Mouse (Mus musculus) R1 (cell line): Measurements from ENCODE around the gene Sema4g.
A peak's percentile ranks its signal among the peaks of the same experiment; 100 is the strongest.
"Not testable (repeated sequence)": the region's sequence is repeated elsewhere in the genome, so short reads cannot be mapped to it uniquely, and the experiment has no call there.

Experiments
- DNase-seq: peaks from one replicate; pipeline ENCODE4 v3.0.0-alpha.2; 2018; ENCODE audit warnings: low read depth, low spot score

Gene Sema4g

DNA sequence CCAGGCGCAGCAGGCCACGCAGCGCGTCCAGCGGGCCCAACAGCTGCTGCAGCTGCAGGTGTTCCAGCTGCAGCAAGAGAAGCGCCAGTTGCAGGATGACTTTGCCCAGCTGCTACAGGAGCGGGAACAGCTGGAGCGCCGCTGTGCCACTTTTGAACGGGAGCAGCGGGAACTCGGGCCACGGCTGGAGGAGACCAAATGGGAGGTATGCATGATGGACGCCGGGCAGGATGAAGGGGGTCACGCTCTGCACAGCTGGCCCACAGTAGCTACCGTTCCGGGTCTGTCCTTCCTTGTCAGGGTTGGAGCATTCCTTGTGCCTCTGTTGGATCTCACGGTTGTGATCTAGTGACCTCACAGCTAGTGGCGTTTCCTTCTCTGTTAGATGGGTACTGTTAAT lies 35.9 kb downstream of the Sema4g start:
- no peak for DNase-seq

DNA sequence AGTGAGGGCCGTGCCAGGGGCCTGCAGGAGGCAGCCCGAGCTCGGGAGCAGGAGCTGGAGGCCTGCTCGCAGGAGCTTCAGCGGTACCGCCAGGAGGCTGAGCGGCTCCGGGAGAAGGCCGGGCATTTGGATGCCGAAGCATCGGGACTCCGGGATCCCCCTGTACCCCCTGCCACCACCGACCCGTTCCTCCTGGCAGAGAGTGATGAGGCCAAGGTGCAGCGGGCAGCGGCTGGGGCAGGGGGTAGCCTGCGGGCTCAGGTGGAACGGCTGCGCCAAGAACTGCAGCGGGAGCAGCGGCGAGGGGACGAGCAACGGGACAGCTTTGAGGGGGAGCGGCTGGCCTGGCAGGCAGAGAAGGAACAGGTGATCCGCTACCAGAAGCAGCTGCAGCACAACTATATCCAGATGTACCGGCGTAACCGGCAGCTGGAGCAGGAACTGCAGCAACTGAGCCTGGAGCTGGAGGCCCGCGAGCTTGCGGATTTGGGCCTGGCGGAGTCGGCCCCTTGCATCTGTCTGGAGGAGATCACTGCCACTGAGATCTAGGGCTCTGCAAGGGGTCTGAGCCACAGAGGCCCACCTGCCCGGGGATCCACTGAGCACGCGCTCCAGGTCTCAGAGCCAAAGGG lies 37.2 kb downstream of the Sema4g start:
- no peak for DNase-seq

DNA sequence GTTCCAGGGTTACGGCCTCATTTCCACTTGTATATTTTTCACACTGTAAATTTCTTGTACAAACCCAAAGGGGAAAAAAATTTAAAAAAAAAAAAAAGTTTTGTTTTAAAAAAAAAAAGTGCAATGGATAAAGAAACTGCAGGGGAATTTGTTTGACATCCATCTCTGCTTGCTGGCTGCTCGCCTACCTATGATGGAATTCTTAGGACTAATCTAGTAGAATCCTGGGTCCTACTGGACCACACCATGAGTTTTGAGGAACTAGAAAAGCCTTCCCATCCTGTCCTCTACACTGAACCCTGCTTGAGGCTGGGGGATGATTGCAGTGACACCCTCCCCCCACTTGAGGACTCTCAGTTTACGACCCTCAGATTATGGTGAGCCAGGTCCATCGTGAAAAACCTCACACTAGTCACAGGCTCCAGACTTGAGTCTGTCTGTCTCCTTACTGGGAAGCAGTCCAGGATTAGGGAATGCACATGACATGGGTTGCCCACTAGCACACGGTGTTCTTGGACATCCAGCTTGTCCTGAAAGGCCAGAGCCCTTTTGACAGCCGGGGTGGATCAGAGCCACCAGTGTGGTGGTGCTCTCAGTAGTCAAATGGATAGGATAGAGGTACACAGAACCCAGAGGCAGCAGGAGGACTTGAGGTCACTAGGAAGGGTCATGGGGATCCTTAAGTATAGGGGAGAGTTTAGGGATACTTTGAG lies 38.2 kb downstream of the Sema4g start:
- no peak for DNase-seq

DNA sequence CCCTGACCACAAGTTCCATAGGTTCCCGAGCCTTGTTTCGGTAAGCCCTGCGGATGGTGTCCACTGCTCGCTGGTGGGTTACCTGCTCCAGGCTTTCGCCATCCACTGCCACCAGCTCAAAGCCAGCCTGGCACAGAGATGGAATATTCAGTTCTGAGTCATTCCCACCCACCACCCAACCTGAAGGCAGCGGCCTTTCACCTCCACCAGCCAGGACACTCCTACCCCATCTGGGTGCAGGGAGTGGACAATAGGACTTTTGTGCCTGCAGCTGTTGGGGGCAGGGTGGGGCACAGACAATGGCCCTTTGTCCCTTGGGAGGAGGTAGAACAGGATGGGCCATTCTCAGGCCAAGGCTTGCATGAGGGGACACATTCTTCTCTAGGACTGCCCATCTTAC lies 38.9 kb downstream of the Sema4g start:
- no peak for DNase-seq

DNA sequence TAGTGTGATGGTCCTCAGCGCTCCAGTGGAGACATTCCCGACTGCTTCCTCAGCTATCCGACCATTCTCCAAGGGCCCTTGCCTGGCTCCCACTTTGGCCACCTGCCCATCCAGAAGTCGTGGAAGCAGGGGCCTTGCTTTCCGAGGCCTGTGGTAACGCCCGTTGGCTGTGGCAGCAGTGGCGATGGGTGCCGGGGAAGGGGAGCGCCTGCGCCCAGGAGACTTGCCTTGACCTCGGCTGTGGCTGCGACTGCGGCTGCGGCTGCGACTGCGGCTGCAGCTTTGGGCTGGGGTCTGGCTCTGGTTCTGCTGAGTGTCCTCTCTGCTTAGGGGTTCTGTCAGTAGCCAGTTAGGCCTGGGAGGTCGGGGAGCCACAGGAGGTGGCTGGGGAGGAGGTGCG lies 39.8 kb downstream of the Sema4g start:
- DNase-seq, result no peak

DNA sequence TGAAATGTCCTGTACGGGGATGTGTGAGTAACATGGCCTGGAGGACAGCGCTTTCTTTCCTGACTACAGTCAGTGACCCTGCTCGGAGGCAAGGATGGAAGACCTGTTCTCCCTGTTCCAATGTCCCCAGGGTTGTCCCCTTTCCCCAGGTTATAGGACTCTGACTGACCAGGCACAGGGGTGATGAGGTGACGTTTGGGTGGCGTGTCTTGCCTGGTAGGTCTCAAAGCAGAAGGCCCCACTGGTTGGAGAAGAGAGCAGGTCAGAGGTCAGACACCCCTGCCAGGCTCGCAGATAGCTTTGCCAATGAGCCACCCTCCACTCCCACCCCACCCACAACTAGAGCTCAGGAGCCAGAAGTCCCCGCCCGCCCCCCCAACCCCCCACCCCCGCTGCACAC lies 40.7 kb downstream of the Sema4g start:
- DNase-seq, result no peak

DNA sequence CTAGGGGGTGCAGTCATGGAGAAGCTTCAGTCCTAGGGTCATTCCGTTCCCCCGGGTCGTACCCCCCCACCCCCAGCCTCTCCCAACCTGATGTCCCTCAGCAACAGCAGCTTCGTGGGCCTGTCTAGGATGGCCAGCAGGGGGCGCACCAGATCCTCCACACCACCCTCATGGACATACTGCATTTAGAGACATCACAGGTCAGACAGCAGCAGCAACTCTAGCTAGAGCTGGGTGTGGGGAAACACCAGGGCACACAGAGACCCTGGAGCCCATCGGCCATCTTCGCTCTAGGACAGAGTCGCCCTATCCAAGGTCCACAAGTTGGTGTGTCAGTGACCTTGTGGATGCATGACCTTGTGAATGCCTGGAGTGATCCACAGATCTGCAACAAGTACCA lies 41.2 kb downstream of the Sema4g start:
- DNase-seq, result peak; percentile 76

DNA sequence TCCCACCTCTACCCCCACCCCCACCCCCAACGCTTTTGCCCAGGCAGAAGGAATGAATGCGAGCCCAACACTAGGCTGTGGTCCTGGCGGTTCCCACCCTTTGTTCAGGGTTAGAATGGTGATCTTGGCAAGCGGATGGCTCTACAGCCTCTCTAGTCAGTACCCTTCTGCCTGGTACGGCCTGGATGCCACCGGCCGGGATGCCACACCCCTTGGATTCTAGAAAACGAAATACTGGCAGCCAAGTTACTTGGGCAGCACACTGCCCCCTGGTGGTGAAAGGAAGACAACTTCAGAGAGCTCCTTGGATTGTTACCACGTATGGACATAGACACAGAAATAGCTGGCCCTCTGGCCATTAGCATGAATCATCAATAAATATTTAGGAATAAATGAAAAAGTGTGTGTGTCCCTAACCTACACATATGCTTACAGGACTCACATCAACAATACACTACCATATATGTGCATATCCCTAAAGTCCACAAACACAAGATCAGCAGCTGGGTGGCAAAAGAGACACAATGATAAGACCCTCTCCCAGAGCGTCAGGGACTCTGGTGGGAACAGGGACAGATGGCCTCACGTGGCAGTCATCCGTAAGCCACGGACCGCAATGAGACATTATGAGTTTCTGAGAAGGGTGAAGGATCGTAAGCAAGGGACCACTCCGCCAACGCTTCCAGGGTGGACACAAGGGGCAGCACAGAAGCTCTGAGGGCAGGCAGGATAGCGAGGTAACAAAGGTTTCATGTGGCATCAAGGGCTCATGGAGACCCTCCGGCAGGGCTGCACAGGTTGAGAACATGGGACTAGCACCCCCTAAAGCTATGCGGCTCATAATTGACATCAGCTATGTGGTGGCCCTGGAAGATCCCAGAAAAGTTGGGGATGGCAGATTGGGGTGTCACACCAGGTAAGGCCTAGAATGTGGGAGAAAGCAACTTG lies 42.1 kb downstream of the Sema4g start:
- peak; percentile 89 for DNase-seq

DNA sequence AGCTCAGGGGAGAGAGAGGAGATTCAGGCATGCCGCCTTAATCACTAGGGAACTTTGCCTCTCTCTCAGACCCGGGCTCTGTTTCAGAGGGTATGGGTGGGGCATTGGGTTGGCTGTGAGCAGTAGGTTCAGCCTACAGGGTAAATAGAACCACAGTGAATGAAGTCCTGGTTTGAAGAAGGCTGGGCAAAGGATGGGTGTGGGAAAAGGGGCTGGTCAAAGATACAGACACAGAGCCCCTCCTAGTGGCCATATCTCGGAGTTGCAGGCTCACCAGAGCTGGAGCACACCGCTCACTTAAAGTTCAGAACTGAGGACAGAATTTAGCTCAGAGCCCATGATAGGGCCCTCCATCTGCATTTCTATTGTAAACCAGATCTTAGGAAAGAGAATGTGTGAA lies 42.9 kb downstream of the Sema4g start:
- DNase-seq, result peak; percentile 83

DNA sequence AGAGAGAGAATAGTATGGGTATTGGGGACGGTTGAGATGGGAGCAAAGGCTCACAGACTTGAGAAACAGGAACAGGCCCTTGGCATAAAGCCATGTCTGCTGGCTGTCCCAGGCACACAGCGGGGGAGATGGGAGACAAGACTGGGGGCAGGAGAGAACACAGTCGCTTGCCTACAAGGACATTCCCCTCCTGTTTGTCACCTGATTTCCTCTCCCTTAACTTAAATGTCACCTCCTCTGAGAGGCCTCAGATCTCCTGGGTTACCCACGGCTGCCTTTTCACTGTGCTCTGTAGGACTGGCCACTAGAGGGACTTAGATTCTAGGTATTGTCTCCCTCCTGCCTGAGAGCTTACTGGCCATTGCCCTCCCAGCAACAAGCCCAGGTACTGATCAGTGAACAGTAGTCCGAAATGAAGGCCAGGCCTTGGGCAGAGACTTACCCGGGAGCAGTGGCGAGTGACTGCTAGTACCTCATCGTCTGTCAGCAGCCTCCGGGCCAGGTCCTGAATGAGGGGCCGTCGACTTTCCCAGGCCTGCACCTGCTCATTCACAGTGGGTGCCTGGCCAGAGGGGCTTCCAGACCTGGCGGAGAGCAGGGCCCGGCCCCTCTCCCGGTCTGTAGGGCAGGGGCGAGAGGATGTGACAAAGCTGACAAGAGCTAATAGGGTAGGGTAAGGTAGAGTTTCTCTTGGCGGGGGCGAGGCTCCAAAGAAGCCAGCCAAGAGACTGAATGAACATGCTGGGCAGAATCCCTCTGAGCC lies 43.9 kb downstream of the Sema4g start:
- DNase-seq, result peak; percentile 50

DNA sequence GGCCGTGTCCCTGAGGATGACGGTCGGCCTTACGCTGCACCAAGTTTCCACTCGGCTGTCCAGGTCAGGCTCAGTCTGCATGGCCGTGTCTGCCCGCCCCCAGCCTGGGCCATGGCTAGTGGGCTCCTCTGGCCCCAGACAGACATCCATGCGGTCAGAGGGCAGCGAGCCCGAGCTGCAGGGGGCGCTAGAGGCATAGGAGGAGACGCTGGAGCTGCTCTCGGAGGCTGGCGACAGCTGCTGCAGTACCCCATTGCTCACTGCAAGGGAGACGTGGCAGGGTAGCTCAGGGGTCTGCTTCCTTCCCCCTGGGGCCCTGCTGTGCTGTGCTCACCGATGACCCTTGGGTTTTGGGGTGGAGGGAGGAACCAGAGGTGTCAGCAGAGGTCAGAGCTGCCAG lies 48.0 kb downstream of the Sema4g start:
- DNase-seq, result peak; percentile 74

DNA sequence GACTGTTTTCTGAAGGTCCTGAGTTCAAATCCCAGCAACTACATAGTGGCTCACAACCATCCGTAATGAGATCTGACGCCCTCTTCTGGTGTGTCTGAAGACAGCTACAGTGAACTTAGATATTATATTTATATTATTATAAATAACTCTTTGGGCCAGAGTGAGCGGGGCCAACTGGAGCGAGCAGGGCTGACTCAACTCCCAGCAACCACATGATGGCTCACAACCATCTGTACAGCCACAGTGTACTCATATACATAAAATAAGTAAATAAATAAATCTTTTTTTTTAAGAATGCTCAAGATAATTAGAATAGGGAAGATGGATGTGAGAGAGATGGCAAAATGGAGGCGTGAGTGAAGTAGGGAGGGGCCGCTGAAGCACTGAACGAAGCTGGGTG lies 49.3 kb downstream of the Sema4g start:
- DNase-seq, result not testable (repeated sequence)

DNA sequence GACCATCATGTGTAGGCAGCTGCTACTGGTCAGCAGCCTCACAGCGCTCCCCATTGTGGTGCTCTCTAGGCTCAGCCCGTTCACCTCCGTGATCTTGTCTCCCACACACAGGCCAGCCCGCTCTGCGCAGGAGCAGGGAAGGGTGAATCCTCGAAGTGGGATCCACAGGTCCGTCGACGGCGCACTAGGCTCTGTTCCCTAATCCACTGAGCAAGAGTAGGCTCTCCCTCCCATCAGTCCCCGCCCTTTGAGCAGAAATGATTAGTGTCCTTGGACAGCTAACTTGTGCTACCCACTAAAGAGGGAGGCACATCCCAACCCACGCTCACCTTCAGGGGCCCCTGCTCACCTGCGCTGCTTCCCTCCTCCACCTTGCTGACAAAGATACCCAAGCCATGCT lies 51.3 kb downstream of the Sema4g start:
- DNase-seq, result no peak

DNA sequence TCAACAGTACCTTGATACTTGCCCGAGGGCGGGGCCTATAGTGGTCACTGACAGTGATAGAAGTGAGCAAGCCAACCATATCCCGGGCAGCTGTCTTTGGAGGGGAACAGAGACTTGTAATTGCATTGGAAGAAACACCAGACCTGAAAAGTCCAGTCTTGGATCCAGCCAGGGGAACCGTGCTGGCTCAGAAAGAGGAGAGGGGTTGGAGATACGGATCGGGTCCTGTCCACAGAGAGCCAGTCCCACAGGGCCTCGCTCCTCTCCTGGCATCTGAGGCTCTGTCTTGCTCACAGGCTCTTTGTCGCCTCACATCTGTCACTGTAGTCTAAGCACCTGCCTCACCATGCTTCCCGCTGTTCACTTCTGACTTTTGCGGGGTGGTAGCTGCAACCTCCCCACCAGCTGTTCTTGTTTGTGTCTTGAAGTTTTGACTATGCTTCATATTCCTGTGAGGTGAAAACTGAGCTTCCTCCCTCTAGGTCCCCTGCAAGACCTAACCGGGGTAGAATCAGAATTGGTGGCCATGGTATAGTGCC lies 55.6 kb downstream of the Sema4g start:
- DNase-seq, result no peak

DNA sequence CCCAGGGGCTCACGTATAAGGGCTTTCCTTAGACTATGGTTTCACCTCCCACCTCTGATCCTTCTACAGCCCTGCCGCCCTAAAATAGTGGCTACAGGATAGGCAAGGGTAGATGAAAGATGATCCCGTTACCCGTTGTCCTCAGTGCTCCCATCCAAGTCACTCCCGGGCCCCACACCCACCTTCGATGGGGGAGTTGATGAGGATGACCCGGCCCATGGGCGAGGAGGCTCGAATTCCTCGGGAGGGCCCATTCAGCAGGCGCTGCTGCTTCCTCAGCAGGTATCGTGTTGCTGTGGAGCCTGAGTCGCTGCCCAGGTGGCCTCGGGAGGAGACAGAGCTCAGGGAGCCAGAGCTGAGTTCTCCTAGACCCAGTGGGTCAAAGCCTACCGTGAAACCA lies 56.3 kb downstream of the Sema4g start:
- DNase-seq, result no peak

DNA sequence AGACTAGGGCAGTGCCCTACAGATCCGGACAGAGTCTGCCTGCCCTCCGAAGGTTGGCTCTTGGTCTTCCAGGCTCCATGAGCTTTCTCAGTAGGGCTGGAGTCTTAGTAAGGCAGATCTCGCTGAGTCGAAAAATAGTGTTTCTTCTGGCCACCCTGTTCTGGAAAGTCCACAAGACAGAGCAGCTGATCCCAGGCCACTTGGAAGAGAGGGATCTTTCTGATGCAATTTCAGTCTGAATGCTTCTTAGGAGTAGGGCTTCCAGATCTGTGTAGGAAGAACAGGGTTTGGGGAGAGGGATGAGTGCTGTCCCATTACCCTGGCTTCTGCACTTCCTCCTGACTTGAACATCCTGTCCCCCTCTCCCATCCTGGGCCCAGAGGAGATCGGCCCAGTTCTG lies 56.8 kb downstream of the Sema4g start, which contains the start of gene Pdzd7:
Gene Pdzd7, minus strand, starts transcription at position 67 of the 400 bp plus-strand sequence.
- no peak for DNase-seq

DNA sequence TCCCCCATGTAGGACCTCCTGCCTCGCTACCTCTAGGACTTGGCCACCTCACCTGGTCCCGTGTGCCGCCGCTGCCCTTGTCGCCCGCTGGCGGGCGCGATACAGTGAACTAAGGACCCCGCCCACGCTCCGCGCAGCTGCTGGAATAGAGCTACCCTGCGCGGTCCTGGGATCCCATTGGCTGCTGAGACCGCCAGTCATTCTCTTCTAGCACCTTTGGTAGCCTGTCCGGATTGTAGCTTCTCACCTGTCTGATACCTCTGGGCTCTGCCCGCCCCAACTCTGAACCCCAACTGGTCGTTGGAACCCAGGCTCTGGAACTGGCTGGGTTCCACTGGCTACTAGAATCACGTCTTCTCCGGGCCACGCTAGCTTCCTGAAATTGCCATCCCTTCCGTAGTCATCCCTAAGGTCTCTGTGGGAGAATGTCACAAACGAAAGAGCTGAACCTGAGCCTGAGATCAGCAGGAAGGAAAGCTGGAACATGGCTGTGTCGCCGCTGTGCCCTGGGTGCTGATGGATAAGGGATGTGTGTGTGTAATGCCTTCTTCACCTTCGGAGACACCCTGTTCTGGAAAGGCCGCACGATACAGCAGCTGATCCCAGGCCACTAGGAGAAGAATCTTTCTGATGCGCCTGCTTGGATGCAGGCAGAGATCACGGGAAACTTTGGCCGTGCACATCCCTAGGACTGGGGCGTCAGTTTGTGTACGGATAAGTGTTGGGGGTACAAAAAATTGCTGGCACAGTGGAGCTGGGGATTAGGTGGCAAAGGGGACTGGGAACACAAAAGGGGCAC lies 57.8 kb downstream of the Sema4g start:
- peak; percentile 89 for DNase-seq

DNA sequence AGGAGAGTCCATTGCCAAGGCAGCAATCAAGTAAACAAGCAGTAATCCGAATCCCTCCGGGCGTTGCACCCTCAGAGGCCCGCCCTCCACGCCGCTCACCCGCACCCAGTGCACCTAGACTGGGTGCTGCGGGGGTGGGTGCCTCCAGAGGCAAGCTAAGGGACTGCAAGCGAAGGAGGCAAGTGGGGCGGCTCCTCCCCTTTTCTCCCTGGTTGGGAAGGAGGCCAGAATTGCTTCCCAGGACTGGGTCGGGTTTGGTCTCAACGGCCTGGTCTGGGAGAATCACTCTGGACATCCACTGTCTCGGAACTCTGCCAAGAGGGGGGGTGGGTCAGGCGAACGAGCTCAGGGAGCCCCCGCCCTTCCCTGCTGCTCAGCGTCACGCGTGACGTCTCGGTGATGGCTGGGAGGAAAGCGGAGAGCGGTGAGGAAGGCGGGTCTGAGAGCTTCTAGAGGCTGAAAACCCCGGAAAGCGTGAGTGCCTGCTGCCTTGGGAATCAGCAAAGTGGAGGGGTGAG lies 58.6 kb downstream of the Sema4g start, which contains the start of gene Sfxn3:
Gene Sfxn3, plus strand, starts transcription at position 87 of the 518 bp plus-strand sequence.
- DNase-seq, result peak; percentile 91

DNA sequence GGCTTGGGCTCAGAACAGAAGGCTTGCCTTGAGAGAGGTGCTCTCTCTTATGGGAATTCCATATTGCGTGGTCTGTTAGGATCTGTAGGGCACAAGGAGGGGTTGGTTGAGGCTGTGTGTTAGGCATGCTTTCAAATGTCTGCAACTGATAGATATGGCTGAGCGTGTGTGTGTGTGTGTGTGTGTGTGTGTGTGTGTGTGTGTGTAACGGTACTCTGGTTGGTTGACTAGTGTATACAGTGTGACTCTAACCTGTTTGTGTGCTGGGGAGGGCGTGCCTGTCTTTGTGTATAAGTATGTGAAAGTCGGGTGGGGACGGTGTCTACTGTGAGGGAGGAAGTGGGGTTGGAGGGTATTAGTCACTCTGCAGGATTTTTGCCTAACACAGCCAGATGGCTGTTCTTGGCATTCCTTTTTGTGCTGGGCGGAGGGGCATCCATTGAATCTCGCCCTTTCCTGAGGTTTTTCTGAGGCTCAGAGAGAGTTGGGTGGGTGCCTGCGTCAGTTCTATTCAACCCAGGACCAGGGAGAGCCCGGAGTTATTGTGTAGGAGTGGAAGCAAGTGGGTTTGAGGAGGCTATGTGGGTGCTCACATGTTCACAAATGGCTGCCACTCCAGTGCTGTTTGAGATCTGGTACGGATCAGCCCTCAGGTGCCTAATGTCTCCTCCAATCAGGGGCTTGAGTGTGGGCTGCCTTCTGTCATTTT lies 59.2 kb downstream of the Sema4g start:
- DNase-seq, result peak; percentile 77
